Mouse (Mus musculus) ES-E14 (cell line): ENCODE data around the gene Gimap8.

Experiments
- HCFC1 ChIP-seq: IDR thresholded peaks from 2 replicates; pipeline ENCODE4 v1.6.1; 2012; ENCODE audit warnings: low read length, inconsistent platforms, borderline replicate concordance; ENCODE audit not compliant: insufficient read depth
- ZNF384 ChIP-seq: IDR thresholded peaks from 2 replicates; pipeline ENCODE4 v1.6.1; 2012; ENCODE audit warnings: low read depth, low read length, inconsistent platforms

DNA sequence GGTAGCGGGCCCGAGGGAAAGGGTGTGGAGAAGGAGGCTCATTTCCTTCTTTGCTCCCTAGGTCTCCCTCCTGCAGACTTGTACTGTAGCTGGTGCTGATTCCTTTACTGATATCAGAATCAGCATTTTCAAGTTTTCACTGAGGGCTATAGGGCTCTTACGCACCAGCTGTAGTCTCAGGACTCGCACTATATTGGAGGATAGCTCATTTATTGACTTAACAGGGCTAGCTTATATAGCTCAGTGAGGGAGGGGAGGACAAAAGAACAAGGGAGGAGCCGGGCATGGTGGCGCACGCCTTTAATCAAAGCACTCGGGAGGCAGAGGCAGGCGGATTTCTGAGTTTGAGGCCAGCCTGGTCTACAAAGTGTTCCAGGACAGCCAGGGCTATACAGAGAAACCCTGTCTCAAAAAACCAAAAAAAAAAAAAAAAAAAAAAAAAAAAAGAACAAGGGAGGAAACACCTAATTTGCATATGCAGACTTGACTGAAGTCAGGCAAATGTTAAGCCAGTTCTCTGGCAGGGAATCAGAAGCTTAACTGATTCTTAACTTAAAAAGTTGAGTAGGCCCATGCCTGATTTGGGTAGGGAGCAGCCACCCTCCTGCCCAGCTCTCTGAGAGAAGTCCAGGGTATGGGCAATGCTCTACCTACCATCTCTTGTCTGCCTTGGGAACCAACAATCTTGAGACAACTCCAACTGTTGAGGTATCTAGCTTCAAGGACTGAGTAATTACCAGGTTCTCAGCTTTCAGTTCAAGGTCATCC is 27.4 kb downstream of the Gimap8 start:
- TF ChIP-seq HCFC1 = no peak
- peak; percentile 85 for TF ChIP-seq ZNF384
